Mouse (Mus musculus): ENCODE results near the gene Camta1. TPM values are rescaled to one million over a fixed set of nuclear protein-coding genes. Genes with fewer than 3 reads are reported as not detected.

Gene Camta1
- polyA plus RNA-seq, 1 experiment from 2014 or later = 115 TPM

DNA sequence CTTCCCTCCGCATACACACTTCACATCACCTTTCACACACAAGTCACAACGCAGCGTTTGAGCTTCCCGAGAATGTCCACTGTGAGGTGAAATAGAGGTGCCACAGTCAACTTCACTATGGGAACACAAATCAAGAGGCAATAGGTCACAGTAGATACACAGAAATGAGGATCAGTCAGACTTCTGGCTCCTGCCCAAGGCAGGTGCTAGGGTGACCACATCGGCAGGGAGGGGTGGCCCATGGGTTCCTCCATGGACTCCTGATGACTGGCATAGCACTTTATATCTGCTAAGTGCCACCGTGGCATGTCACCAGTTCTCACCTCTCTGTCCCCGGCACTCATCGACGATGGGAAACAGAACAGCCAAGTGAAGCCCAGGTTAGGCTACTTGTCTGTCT is 863.0 kb downstream of the Camta1 start:
- Histone ChIP-seq H3K4me1 (replicated peaks; ENCODE audit: insufficient read depth, low read length) (no peaks in the 10 kb centered on the region), H3K27me3 (ENCODE audit: insufficient read depth, low read length) (no peaks in the 10 kb centered on the region), H3K9ac (ENCODE audit: low read depth, low read length) (no peak overlapping the region), H3K4me2 (ENCODE audit: low read length) (no peak overlapping the region), H3K27ac (no peak overlapping the region), H3K36me3 (ENCODE audit: insufficient read depth, low read length) (no peaks in the 10 kb centered on the region), H3K9me3 (replicated peaks; ENCODE audit: low read length) (no peaks in the 10 kb centered on the region), H3K4me3 (replicated peaks; ENCODE audit: low read depth, low read length) (no peak overlapping the region)
- TF ChIP-seq CTCF (IDR thresholded peaks at IDR 0.05; ENCODE audit: low read depth) = no peak
- ATAC-seq (replicated peaks; ENCODE audit: low FRiP score, low read depth) (no peak), DNase-seq (ENCODE audit: low spot score) (no peak)
- WGBS = 90% methylated on average over 9 of the region's 9 CpGs

DNA sequence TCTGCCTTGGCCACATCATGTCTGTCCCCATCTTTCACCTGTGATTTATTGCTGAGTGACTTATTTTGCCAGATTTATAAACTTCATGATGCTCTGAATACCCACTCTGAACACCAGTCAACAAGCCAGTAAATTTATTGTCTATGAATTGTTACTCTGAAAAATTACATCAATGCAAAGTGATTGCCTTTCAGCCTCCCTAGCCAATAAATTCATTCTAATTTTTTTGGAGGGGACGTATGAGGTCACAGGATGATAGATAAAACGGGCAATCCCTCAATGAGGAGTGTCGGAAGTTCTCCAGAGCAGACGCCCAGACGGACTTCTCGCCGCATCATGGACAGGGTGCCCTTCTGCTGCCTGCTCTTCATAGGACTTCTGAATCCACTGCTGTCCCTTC is 864.9 kb downstream of the Camta1 start, which contains the start of gene Uts2:
TSS of gene Uts2 (plus strand) at position 301 of the 400 bp plus-strand sequence.
- no peaks in the 10 kb centered on the region for H3K36me3 ChIP-seq (ENCODE audit: insufficient read depth, low read length)
- H3K4me2 ChIP-seq (ENCODE audit: low read length) = no peak within 1 kb of the TSS
- 86% methylated on average over 7 of the region's 7 CpGs for WGBS
- no peak for TF ChIP-seq CTCF (IDR thresholded peaks at IDR 0.05; ENCODE audit: low read depth)
- DNase-seq (ENCODE audit: low spot score) = no peak
- no peak within 1 kb of the TSS for H3K9ac ChIP-seq (ENCODE audit: low read depth, low read length)
- no peak within 1 kb of the TSS for H3K27ac ChIP-seq
- no peaks in the 10 kb centered on the region for H3K9me3 ChIP-seq (replicated peaks; ENCODE audit: low read length)
- H3K27me3 ChIP-seq (ENCODE audit: insufficient read depth, low read length) = no peaks in the 10 kb centered on the region
- no peaks in the 10 kb centered on the region for H3K4me1 ChIP-seq (replicated peaks; ENCODE audit: insufficient read depth, low read length)
- no peak for ATAC-seq (replicated peaks; ENCODE audit: low FRiP score, low read depth)
- H3K4me3 ChIP-seq (replicated peaks; ENCODE audit: low read depth, low read length) = no peak within 1 kb of the TSS

DNA sequence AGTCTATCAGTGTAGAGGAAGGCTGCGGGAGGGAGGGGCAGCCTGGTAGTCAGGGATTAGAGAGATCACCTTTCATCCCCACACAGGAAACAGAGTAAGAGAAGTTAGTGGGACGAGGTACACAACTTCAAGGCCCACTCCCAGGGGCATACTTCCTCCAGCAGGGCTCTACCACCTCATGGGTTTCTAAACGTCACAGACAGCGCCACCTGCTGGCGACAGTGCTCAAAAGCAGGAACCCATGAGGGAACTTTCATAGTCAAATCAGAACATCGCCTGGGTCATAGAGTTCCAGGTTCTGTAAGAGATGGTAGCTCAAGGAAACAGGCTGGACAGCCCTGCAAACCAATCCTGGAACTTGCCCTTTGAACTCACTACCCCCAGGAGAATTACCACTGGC is 871.5 kb downstream of the Camta1 start:
- DNase-seq (ENCODE audit: low spot score) (peak; percentile 35), ATAC-seq (replicated peaks; ENCODE audit: low FRiP score, low read depth) (no peak)
- Histone ChIP-seq H3K27ac (no peak overlapping the region), H3K27me3 (ENCODE audit: insufficient read depth, low read length) (no peaks in the 10 kb centered on the region), H3K4me1 (replicated peaks; ENCODE audit: insufficient read depth, low read length) (no peaks in the 10 kb centered on the region), H3K36me3 (ENCODE audit: insufficient read depth, low read length) (no peaks in the 10 kb centered on the region), H3K9ac (ENCODE audit: low read depth, low read length) (no peak overlapping the region), H3K9me3 (replicated peaks; ENCODE audit: low read length) (no peaks in the 10 kb centered on the region), H3K4me3 (replicated peaks; ENCODE audit: low read depth, low read length) (no peak overlapping the region), H3K4me2 (ENCODE audit: low read length) (no peak overlapping the region)
- TF ChIP-seq CTCF (IDR thresholded peaks at IDR 0.05; ENCODE audit: low read depth) = peak; percentile 65
- WGBS = 47% methylated on average over 6 of the region's 6 CpGs

DNA sequence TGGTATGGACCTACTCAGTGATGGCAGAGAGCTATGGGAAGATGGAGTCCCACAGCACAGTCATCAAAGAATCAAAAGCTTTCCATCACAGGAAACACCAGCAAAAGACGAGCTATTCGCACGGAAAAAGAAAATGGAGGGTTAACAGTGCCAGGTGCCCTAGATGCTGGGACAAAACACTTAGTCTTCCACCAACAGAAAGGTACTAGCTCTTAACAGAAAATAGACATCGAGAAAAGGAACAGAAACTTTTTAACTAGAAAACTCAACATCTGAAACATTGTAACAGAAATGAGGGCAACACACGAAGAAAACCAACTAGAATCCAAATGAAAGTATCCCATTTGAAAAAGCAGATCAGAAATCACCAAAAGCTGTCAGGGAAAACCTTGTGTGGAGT is 881.5 kb downstream of the Camta1 start:
- DNase-seq (ENCODE audit: low spot score) (no peak), ATAC-seq (replicated peaks; ENCODE audit: low FRiP score, low read depth) (no peak)
- no peaks in the 10 kb centered on the region for H3K36me3 ChIP-seq (ENCODE audit: insufficient read depth, low read length)
- no peaks in the 10 kb centered on the region for H3K4me1 ChIP-seq (replicated peaks; ENCODE audit: insufficient read depth, low read length)
- H3K4me3 ChIP-seq (replicated peaks; ENCODE audit: low read depth, low read length) = no peak overlapping the region
- H3K27ac ChIP-seq = no peak overlapping the region
- H3K4me2 ChIP-seq (ENCODE audit: low read length) = no peak overlapping the region
- no peaks in the 10 kb centered on the region for H3K9me3 ChIP-seq (replicated peaks; ENCODE audit: low read length)
- H3K27me3 ChIP-seq (ENCODE audit: insufficient read depth, low read length) = no peaks in the 10 kb centered on the region
- H3K9ac ChIP-seq (ENCODE audit: low read depth, low read length) = no peak overlapping the region
- WGBS = 89% methylated on average over 5 of the region's 5 CpGs
- TF ChIP-seq CTCF (IDR thresholded peaks at IDR 0.05; ENCODE audit: low read depth) = no peak

DNA sequence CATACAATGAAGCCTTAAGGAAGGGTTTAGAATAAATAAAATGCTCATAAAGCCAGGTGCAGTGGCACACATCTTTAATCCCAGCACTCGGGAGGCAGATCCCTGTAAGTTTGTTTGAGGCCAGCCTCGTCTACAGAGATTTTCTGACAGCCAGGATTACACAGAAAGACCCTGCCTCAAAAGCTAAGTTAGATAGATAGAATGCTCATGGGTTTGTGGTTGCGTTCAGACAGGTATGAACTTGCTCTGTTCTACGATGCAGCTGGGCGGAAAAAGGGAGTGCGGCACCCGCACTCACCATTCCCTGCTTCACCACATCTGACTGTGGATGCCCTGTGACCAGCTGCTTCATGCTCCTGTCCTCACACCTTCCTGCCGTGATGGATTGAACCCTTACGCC is 882.2 kb downstream of the Camta1 start:
- H3K27me3 ChIP-seq (ENCODE audit: insufficient read depth, low read length) = no peaks in the 10 kb centered on the region
- no peak overlapping the region for H3K9ac ChIP-seq (ENCODE audit: low read depth, low read length)
- DNase-seq (ENCODE audit: low spot score) (no peak), ATAC-seq (replicated peaks; ENCODE audit: low FRiP score, low read depth) (no peak)
- H3K4me1 ChIP-seq (replicated peaks; ENCODE audit: insufficient read depth, low read length) = no peaks in the 10 kb centered on the region
- H3K4me2 ChIP-seq (ENCODE audit: low read length) = no peak overlapping the region
- H3K36me3 ChIP-seq (ENCODE audit: insufficient read depth, low read length) = no peaks in the 10 kb centered on the region
- H3K9me3 ChIP-seq (replicated peaks; ENCODE audit: low read length) = no peaks in the 10 kb centered on the region
- TF ChIP-seq CTCF (IDR thresholded peaks at IDR 0.05; ENCODE audit: low read depth) = no peak
- WGBS = 69% methylated on average over 9 of the region's 9 CpGs
- H3K4me3 ChIP-seq (replicated peaks; ENCODE audit: low read depth, low read length) = no peak overlapping the region
- no peak overlapping the region for H3K27ac ChIP-seq

DNA sequence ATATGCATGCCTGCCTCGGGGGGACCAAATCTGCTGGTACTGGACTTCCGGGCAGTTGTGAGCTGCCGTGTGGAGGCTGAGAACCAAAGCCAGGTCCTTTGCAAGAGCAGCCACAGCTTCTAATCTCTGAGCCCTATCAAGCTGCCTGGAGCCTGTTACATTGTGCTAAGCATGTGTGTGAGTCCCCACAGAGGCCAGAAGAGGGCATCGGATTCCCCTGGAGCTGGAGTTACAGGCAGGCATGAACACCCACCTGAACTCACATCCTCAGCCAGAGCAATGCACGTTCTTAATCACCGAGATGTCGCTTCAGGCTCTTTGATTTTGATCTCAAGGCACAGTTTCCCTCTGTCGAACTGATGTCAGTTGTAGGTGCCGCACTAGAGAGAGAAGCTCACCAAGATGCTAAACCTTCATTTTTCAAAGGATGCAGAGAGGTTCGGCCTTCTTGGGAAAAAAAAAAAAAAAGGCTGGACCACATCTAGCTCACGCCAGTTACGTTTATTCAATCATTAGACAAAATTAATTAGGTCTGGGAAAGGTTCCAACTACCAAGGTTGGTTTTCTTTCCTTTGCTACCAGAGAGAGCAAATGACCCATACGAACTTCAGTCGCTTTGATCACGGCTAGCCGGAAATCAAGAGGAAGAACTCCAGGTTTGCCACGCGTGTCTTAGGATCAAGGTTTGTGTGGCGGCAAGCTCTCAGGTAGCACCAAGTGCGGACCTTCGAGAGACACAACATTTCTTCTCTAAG is 883.3 kb downstream of the Camta1 start:
- 51% methylated on average over 21 of the region's 21 CpGs for WGBS
- ATAC-seq (replicated peaks; ENCODE audit: low FRiP score, low read depth) = no peak
- Histone ChIP-seq H3K4me1 (replicated peaks; ENCODE audit: insufficient read depth, low read length) (no peaks in the 10 kb centered on the region), H3K27me3 (ENCODE audit: insufficient read depth, low read length) (no peaks in the 10 kb centered on the region), H3K36me3 (ENCODE audit: insufficient read depth, low read length) (no peaks in the 10 kb centered on the region), H3K4me2 (ENCODE audit: low read length) (no peak overlapping the region), H3K27ac (no peak overlapping the region), H3K9ac (ENCODE audit: low read depth, low read length) (no peak overlapping the region), H3K9me3 (replicated peaks; ENCODE audit: low read length) (no peaks in the 10 kb centered on the region), H3K4me3 (replicated peaks; ENCODE audit: low read depth, low read length) (no peak overlapping the region)
- no peak for DNase-seq (ENCODE audit: low spot score)
- TF ChIP-seq CTCF (IDR thresholded peaks at IDR 0.05; ENCODE audit: low read depth) = peak; percentile 41; the same call in 1 of the 2 replicates
